ENCODE assay signal across 7 mouse cellular contexts in the genomic region with DNA sequence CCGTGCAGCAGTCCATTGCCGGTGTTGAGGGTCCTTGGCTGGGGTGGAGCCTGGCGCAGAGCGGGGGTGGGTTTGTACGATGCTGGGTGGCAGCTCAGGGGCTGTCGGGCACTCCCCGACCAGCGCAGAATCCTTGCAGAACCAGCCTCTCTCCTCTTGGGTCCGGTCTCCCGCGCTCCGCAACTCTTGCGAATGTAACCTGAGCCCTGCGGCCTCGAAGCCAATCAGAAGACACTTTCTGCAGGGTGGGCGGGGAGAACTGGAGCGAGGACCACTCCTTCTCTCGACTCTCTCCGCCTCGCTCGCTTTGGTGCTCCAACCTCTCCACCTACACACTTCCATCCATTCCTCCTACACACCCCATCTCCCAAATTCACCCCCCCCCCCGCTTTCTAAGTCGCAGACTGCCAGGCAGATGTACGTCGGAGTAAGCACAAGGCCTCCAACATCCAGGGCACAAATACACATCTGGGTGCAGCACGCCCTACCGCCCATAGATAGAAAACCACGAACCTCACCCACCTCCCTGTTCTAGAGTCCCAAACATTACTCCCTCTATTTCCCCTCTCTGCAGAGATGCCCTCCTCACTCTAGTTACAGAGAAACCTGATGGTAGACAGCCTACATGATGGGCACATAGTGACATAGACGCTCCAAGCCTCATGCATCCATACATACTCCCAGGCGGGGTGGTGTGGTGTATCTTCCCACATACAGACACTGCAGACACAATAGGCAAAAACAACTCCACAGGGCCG. TPM values are rescaled to one million over a fixed set of nuclear protein-coding genes. Genes with fewer than 3 reads are reported as not detected.
DNase-seq lines count a peak whose midpoint lies in the region; ATAC-seq lines count a peak whose summit lies in the region.

A gene (minus strand): TSS at position 369 of the 758 bp plus-strand sequence.

- H3K36me3 ChIP-seq in intestine, embryonic 16.5 days (ENCODE audit: control insufficient read depth, insufficient read depth, low read length) = no peaks in the 10 kb centered on the region
- H3K36me3 ChIP-seq in midbrain, embryonic 10.5 days = no peaks in the 10 kb centered on the region

- ATAC-seq in intestine, embryonic 16.5 days = peak; percentile 98

- WGBS in intestine, embryonic 16.5 days = 4% methylated on average over 31 of the region's 31 CpGs
- WGBS in midbrain, embryonic 10.5 days = 4% methylated on average over 31 of the region's 31 CpGs

- peak within 1 kb of the TSS; percentile 48 for H3K4me3 ChIP-seq in intestine, embryonic 16.5 days (ENCODE audit: low read length)
- peak within 1 kb of the TSS; percentile 58 for H3K4me3 ChIP-seq in midbrain, embryonic 10.5 days

- intact Hi-C loops in left cerebral cortex, postnatal 36 days (cut with DNase I) = loop anchor here (2.0 to 5.0 kb wide), 3 partner anchors 24 to 380 kb away; no protein-coding TSS in a partner anchor

- peak within 1 kb of the TSS; percentile 57 for H3K9ac ChIP-seq in intestine, embryonic 16.5 days (ENCODE audit: low read depth, low read length)

- peaks cover 10% of the 10 kb centered on the region; the same call in 1 of the 2 replicates for H3K4me1 ChIP-seq in intestine, embryonic 16.5 days (ENCODE audit: control insufficient read depth, insufficient read depth, low read length)
- peaks cover 28% of the 10 kb centered on the region for H3K4me1 ChIP-seq in midbrain, embryonic 10.5 days

- H3K27me3 ChIP-seq in intestine, embryonic 16.5 days (replicated peaks; ENCODE audit: control insufficient read depth, insufficient read depth, low read length) = peaks cover 37% of the 10 kb centered on the region
- peaks cover 93% of the 10 kb centered on the region for H3K27me3 ChIP-seq in midbrain, embryonic 10.5 days (ENCODE audit: low read depth, poor library complexity, severe bottlenecking)

- H3K4me2 ChIP-seq in intestine, embryonic 16.5 days (ENCODE audit: low read depth, low read length) = peak within 1 kb of the TSS; percentile 83

- H3K27ac ChIP-seq in intestine, embryonic 16.5 days (ENCODE audit: low read length) = no peak within 1 kb of the TSS
- H3K27ac ChIP-seq in midbrain, embryonic 10.5 days (replicated peaks) = no peak within 1 kb of the TSS

- peak; percentile 95 for DNase-seq in ZHBTc4 (ENCODE audit: low read depth, low spot score)
- peak; percentile 81 for DNase-seq in embryo, embryonic 9.5 days (ENCODE audit: extremely low spot score)
- no peak for DNase-seq in gonadal fat pad, adult 2 months (ENCODE audit: low read depth)
- DNase-seq in left cerebral cortex, postnatal 36 days (ENCODE audit: low spot score in 2 of 2) = peak; percentile 88 to 91
- DNase-seq in midbrain, embryonic 10.5 days (ENCODE audit: low spot score) = peak; percentile 88
- peak; percentile 27 for DNase-seq in spleen, adult 12 weeks (ENCODE audit: low spot score)

- H3K9me3 ChIP-seq in intestine, embryonic 16.5 days (ENCODE audit: control insufficient read depth, low read length) = no peaks in the 10 kb centered on the region
- no peaks in the 10 kb centered on the region for H3K9me3 ChIP-seq in midbrain, embryonic 10.5 days (replicated peaks)

RNA-seq across cellular contexts. Expression of the gene that starts here (rescaled TPM):
- 19.3 and 24.3 TPM in 2 replicates for polyA plus RNA-seq in gonadal fat pad, adult 2 months (2012; rRNA removed)
- polyA plus RNA-seq in intestine, embryonic 16.5 days (2015; fragmentation: Nextera tagmentation; extraction: Ambion mirVana) = 2.2 and 2.3 TPM in 2 replicates
- 1,000 to 10,000 TPM; 1,855 to 2,522 TPM for total RNA-seq in left cerebral cortex, postnatal 36 days (2021)
- polyA plus RNA-seq in midbrain, embryonic 10.5 days (2016; fragmentation: Nextera tagmentation; extraction: Ambion mirVana) = 1.1 and 1.3 TPM in 2 replicates
